Mouse (Mus musculus) embryo, embryonic 11.5 days (tissue): Measurements from ENCODE around the gene Gja4.

Experiments
- DNase-seq: peaks from one replicate; pipeline ENCODE4 v3.0.0-alpha.2; 2012; ENCODE audit warnings: low read depth, low spot score

Gja4 gene

GRCm38 (mm10) chr4:127313861-127314260, at the start of gene Gja4:
Gene Gja4 (minus strand): TSS chr4:127314039.
- peak; percentile 55 for DNase-seq

- no peak for DNase-seq
Observed at GRCm38 (mm10) chr4:127363331-127363730, 49.5 kb upstream of the Gja4 start.

DNA sequence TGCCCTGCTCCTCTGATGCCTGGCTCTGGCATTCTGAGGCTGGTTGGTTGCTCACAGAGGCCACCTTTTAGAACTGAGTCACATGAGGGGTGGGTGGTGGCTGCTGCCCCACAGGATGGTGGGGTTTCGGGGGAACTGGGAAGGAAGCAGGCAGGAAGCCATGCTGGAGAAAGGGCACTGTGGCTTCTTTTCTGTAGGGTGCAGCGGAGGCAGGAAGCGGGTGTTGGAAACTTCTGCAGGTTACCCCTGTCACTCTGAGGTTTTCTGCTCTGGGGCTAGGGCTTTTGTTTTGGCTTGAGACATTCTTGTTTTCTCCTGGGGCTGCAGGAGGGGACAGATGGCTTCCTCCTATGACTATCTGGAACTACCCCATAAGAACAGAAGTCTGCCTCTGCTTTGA, 48.7 kb upstream of the Gja4 start:
- no peak for DNase-seq

DNA sequence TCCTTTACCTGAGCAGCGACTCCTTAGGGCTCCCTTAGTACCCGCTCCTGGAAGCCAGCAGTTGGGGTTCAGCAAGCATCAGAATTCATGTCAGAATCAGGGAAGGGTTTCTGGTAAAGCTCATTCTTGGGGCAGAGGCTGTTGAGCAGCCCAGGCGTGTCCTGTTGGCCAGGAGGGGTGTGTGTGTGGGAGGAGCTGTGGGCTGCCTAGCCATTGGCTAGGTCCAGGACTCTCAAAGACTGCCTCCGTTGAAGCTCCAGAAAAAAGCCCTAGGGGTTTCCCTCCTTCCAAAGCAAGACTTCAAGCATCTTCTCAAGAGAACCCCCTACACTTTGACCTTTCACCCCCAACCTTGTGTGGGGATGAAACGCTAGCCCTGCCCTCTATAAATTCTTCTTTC, 44.2 kb upstream of the Gja4 start, which contains the start of gene Gjb5:
Gene Gjb5, minus strand, starts transcription at position 164 of the 400 bp plus-strand sequence.
- no peak for DNase-seq

- no peak for DNase-seq
Observed at GRCm38 (mm10) chr4:127354506-127355485, 41.0 kb upstream of the Gja4 start.

- DNase-seq: no peak
Observed at GRCm38 (mm10) chr4:127353951-127354438, 40.2 kb upstream of the Gja4 start, which contains the start of gene Gjb4. Gene Gjb4 (minus strand): TSS chr4:127354081.

DNA sequence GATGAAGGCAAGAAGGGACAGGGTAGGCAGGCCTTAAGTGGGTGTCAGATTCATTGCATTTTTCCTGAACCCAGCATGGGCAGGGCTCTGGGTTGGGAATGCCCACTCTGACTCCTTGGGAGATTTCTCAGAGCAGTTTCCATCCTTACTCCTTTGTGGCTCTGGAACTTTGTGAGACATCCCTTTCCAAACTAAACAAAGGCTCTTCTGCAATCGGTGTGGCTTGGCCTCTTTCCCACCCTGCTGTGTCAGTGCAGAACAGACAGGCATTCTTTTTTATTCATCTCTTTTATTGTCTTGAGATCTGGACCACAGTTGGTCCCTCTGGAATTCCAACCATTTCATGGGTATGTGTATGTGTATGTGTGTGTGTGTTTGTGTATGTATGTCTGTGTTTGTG, 38.8 kb upstream of the Gja4 start:
- DNase-seq: no peak

GRCm38 (mm10) chr4:127349560-127350300, 35.9 kb upstream of the Gja4 start:
- no peak for DNase-seq

- no peak for DNase-seq
Observed at GRCm38 (mm10) chr4:127345000-127345399, 31.2 kb upstream of the Gja4 start.

- no peak for DNase-seq
Observed at GRCm38 (mm10) chr4:127341372-127341771, 27.5 kb upstream of the Gja4 start.

- no peak for DNase-seq
Observed at GRCm38 (mm10) chr4:127337668-127338067, 23.8 kb upstream of the Gja4 start.

GRCm38 (mm10) chr4:127334870-127335504, 21.1 kb upstream of the Gja4 start:
- DNase-seq: no peak

DNA sequence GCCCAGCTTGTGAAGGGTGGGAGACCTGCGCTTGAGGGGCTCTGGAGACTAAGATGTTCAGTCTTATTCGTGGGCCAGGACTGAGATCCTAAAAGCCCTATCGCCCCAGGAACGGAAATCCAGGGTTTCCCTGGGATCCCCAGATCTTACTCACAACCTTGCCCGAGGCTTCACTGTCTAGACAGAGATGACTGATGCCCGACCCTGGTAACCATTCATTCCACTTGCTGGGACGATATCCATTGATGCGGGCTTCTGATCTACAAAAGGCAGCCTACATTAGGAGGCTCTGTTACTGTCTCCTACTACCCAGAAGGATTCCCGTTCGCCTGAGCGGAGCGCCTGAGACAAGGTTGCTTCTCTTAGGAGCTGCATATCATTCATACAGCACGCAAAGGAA, 17.3 kb upstream of the Gja4 start:
- no peak for DNase-seq

- DNase-seq: no peak
Observed at GRCm38 (mm10) chr4:127330181-127331100, 16.6 kb upstream of the Gja4 start, which contains the start of gene Gjb3. Gene Gjb3 (minus strand): TSS chr4:127330844.

DNA sequence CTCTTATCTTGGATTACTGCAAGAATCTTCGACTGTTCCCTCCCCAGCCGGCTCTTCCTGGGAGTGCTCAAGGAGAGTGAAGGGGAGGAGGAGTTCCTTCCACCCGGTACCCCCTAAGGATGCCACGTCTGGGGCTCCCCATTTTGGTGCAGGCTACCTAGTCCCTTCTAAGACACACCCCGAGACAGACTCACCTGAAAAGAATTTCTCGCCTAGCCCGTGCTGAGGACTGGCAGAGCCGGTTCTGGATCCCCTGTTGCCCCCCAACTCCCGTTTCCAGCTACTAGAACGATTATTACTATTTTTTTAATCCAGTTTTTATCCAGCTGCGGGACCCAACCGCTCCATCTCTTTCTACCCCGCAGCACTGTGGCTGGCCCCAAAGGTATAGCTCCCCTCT, 15.9 kb upstream of the Gja4 start:
- DNase-seq: no peak

GRCm38 (mm10) chr4:127329046-127329445, 15.2 kb upstream of the Gja4 start:
- DNase-seq: no peak

DNA sequence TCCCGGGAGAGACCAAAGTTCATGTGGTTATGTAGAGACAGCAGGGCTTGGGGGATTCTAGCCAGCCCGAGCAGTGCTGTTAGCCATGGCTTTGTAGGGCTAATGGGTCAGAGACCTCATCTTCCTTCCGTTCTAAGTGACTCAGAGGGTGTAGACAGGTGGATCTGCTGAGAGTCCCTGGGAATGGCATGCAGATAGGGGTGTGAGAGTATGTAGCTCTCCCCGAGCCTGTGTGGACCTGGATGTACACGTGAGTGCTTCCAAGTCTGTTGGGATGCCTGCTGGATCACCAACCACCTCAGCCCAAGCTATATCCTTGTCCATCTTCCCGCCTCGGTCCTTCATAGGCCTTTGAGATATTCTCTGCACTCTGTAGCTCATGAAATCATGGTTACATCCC, 14.5 kb upstream of the Gja4 start:
- DNase-seq: no peak

- DNase-seq: no peak
Observed at GRCm38 (mm10) chr4:127327749-127328148, 13.9 kb upstream of the Gja4 start.

DNA sequence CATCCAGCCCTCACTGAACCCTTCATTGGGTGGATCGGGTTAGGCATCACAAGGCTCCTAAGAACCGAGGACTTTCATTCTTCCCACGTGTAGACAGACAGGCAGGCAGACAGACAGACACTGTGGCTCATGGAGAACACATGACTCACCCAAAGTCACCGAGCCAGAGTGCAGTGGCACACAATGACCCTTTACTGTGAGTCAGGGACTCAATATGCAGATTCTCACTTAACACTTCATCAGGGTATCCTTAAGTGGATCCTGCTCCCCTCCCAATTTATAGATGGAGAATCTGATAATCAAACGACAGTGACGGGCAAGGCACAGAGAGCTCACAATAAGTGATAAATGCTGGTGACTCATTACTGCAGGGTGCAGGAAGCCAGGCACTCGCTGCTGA, 13.4 kb upstream of the Gja4 start:
- DNase-seq: no peak

DNA sequence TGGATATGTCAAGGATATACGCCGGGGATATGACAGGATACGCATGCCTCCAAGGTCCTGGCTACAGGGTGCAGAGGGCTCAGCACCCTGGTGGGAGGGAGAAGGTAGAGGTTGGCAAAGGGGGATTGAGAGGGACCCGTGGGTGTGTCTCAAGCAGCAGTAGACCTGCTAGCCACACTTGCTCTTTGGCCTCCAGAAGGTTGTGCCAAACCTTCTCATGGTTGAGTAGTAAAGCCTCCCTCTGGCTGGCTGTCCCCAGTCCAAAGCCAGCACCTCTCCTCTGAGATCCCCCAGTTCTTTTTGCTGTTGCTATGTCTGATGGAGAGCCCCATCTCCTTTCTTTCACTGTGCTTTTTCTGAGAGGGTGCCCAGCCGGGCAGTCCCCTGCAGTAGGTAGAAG, 11.4 kb upstream of the Gja4 start:
- DNase-seq: no peak

GRCm38 (mm10) chr4:127324759-127325158, 10.9 kb upstream of the Gja4 start:
- DNase-seq: peak; percentile 68
